Mouse (Mus musculus) liver, embryonic 14.5 days (tissue): ENCODE measurements around the gene Naa38.

Experiments used
- CTCF ChIP-seq: IDR thresholded peaks from 2 replicates; pipeline ENCODE4 v1.5.1; 2016; ENCODE audit warnings: antibody characterized with exemption, low read depth, control low read depth
- EP300 ChIP-seq: IDR thresholded peaks from 2 replicates; pipeline ENCODE4 v1.6.1; 2016; ENCODE audit warnings: antibody characterized with exemption, low read depth

GRCm38 (mm10) chr11:69405397-69406200 lies 10.3 kb downstream of the Naa38 start:
- no peak for TF ChIP-seq CTCF
- TF ChIP-seq EP300 = no peak
